Comparison of ENCODE assay signal across 18 mouse cellular contexts in genomic region chr2:26144331-26144730, GRCm38 (mm10). TPM values are rescaled to one million over a fixed set of nuclear protein-coding genes. Genes with fewer than 3 reads are reported as not detected.
DNase-seq lines count a peak whose midpoint lies in the region; ATAC-seq lines count a peak whose summit lies in the region.
"Had no signal": no experiment of that assay in that cellular context is flagged by ENCODE, and none has a peak within 500 bp of the region (broad histone marks: within the 10 kb centered on the region; RNA-seq: fewer than 3 reads in every experiment).

No protein-coding gene starts in this region.

- 57% methylated on average over 4 of the region's 4 CpGs for WGBS in embryonic facial prominence, embryonic 14.5 days
- 75% methylated on average over 4 of the region's 4 CpGs for WGBS in embryonic facial prominence, embryonic 10.5 days

- no peak for ATAC-seq in embryonic facial prominence, embryonic 14.5 days (ENCODE audit: low read depth)
- ATAC-seq: intestine, embryonic 16.5 days had no signal

- 0 out of 2 replicates have a peak overlapping the region, but pooled peaks have one; percentile 31 for H3K9ac ChIP-seq in embryonic facial prominence, embryonic 14.5 days (ENCODE audit: low read depth, low read length)
- H3K9ac ChIP-seq: embryonic facial prominence, embryonic 12.5 days; neural tube, embryonic 12.5 days had no signal

- no peaks in the 10 kb centered on the region for H3K27me3 ChIP-seq in embryonic facial prominence, embryonic 14.5 days (replicated peaks; ENCODE audit: control insufficient read depth, insufficient read depth, low read length)
- H3K27me3 ChIP-seq in embryonic facial prominence, embryonic 10.5 days (replicated peaks; ENCODE audit: low read depth, poor library complexity, severe bottlenecking): no peaks in the 10 kb centered on the region
- H3K27me3 ChIP-seq: CH12.LX; embryonic facial prominence, embryonic 12.5 days; neural tube, embryonic 12.5 days had no signal

- peaks cover 10% of the 10 kb centered on the region; the same call in 1 of the 2 replicates for H3K4me1 ChIP-seq in embryonic facial prominence, embryonic 14.5 days (ENCODE audit: control insufficient read depth, insufficient read depth, low read length)
- H3K4me1 ChIP-seq in embryonic facial prominence, embryonic 10.5 days: peaks cover 43% of the 10 kb centered on the region

- no peaks in the 10 kb centered on the region for H3K9me3 ChIP-seq in embryonic facial prominence, embryonic 14.5 days (ENCODE audit: control insufficient read depth, low read length)
- H3K9me3 ChIP-seq in embryonic facial prominence, embryonic 10.5 days: no peaks in the 10 kb centered on the region
- H3K9me3 ChIP-seq: embryonic facial prominence, embryonic 12.5 days; neural tube, embryonic 12.5 days had no signal

- peak; percentile 78 to 85 for DNase-seq in adrenal gland, adult (ENCODE audit: inconsistent age in 2 of 2, low spot score in 1 of 2)
- DNase-seq in adrenal gland, adult 8-10 months: no peak
- no peak for DNase-seq in embryonic facial prominence, embryonic 14.5 days (ENCODE audit: low spot score)
- no peak for DNase-seq in embryonic facial prominence, embryonic 10.5 days (ENCODE audit: low spot score)
- DNase-seq in MN1 (ENCODE audit: low spot score): peak; percentile 51
- peak; percentile 61 for DNase-seq in fat pad, adult 2 months (ENCODE audit: extremely low read depth, low read depth, low spot score)
- no peak for DNase-seq in layer of hippocampus, postnatal 10 days (ENCODE audit: low spot score in 2 of 2)
- DNase-seq in ovary, adult 18-20 months (ENCODE audit: low spot score): no peak
- DNase-seq: gastrocnemius, postnatal 14 days; layer of hippocampus, postnatal 36 days; liver; lung, adult 18-20 months; right cerebral cortex, postnatal 14 days; thymus, postnatal 25 days had no signal

- no peaks in the 10 kb centered on the region for H3K36me3 ChIP-seq in embryonic facial prominence, embryonic 14.5 days (ENCODE audit: control insufficient read depth, insufficient read depth, low read length)
- H3K36me3 ChIP-seq in embryonic facial prominence, embryonic 10.5 days (replicated peaks): no peaks in the 10 kb centered on the region
- H3K36me3 ChIP-seq: embryonic facial prominence, embryonic 12.5 days; neural tube, embryonic 12.5 days had no signal

- H3K27ac ChIP-seq in embryonic facial prominence, embryonic 14.5 days (replicated peaks; ENCODE audit: low read depth, low read length): no peak overlapping the region
- no peak overlapping the region for H3K27ac ChIP-seq in embryonic facial prominence, embryonic 10.5 days (replicated peaks)
- H3K27ac ChIP-seq: embryonic facial prominence, embryonic 12.5 days; neural tube, embryonic 12.5 days had no signal

- H3K4me3 ChIP-seq in embryonic facial prominence, embryonic 14.5 days (ENCODE audit: low read depth, low read length): no peak overlapping the region
- H3K4me3 ChIP-seq in embryonic facial prominence, embryonic 10.5 days: no peak overlapping the region
- H3K4me3 ChIP-seq: embryonic facial prominence, embryonic 12.5 days; neural tube, embryonic 12.5 days had no signal

- no peak overlapping the region for H3K4me2 ChIP-seq in embryonic facial prominence, embryonic 14.5 days (ENCODE audit: low read depth, low read length)
- H3K4me2 ChIP-seq: embryonic facial prominence, embryonic 12.5 days; neural tube, embryonic 12.5 days had no signal

RNA-seq across cellular contexts. Expression of gene Nacc2, which starts 21.3 kb away (rescaled TPM):
- total RNA-seq in adrenal gland, adult 8-10 months (2022): 10 to 100 TPM; 42.6 to 58.0 (median 46.9) TPM
- polyA plus RNA-seq in embryonic facial prominence, embryonic 14.5 days (2014; fragmentation: Nextera tagmentation; extraction: Ambion mirVana): 7.0 and 8.9 TPM in 2 replicates
- polyA plus RNA-seq in embryonic facial prominence, embryonic 10.5 days (2016; fragmentation: Nextera tagmentation; extraction: Ambion mirVana): 5.7 and 5.9 TPM in 2 replicates
- 10 to 100 TPM; 42.8 to 46.3 TPM for total RNA-seq in layer of hippocampus, postnatal 10 days (2021)

Comparison
In these comparisons a context has a peak if more than half of its experiments do, and no peak if none do; other contexts are left out.
1. DNase-seq: peak in adrenal gland, adult (2 of 2), MN1 (single experiment) and fat pad, adult 2 months (single experiment); none in adrenal gland, adult 8-10 months (single experiment), embryonic facial prominence, embryonic 14.5 days (single experiment), embryonic facial prominence, embryonic 10.5 days (single experiment), layer of hippocampus, postnatal 10 days (0 of 2) and ovary, adult 18-20 months (single experiment).